Comparison of ENCODE assay signal across 9 mouse cellular contexts in genomic region chr12:86212693-86213470, GRCm38 (mm10). TPM values are rescaled to one million over a fixed set of nuclear protein-coding genes. Genes with fewer than 3 reads are reported as not detected.
DNase-seq lines count a peak whose midpoint lies in the region; ATAC-seq and TF ChIP-seq lines count a peak whose summit lies in the region.
"Had no signal": no experiment of that assay in that cellular context is flagged by ENCODE, and none has a peak within 500 bp of the region (broad histone marks: within the 10 kb centered on the region; RNA-seq: fewer than 3 reads in every experiment).

No protein-coding gene starts in this region.

- H3K27ac ChIP-seq in hindbrain, embryonic 14.5 days, result no peak overlapping the region
- H3K27ac ChIP-seq in hindbrain, embryonic 13.5 days, result no peak overlapping the region
- no peak overlapping the region for H3K27ac ChIP-seq in ES-E14 (ENCODE audit: insufficient read depth, low read depth, low read length, poor library complexity, severe bottlenecking)
- no peak overlapping the region for H3K27ac ChIP-seq in midbrain, embryonic 15.5 days
- H3K27ac ChIP-seq: limb, embryonic 12.5 days had no signal

- in situ Hi-C loops in ES-E14 (cut with MboI; ENCODE audit: low sequenced_read_pairs in 2 of 2, unreplicated experiment in 2 of 2), result no loop called here

- DNase-seq in hindbrain, embryonic 14.5 days (ENCODE audit: low spot score), result peak; percentile 68
- peak; percentile 56 for DNase-seq in ES-E14 (ENCODE audit: low read depth, low spot score)
- DNase-seq in c-Kit-positive CD71-positive TER-119-negative erythroid progenitor cells, embryonic 14.5 days (ENCODE audit: low read depth), result peak; percentile 54
- peak; percentile 65 for DNase-seq in kidney, postnatal 14 days
- DNase-seq in frontal cortex, postnatal 25 days (ENCODE audit: low spot score in 2 of 2), result no peak
- DNase-seq in cerebellum, adult 8-10 months, result no peak

- H3K4me3 ChIP-seq in hindbrain, embryonic 14.5 days (replicated peaks; ENCODE audit: low read length), result no peak overlapping the region
- no peak overlapping the region for H3K4me3 ChIP-seq in hindbrain, embryonic 13.5 days
- no peak overlapping the region for H3K4me3 ChIP-seq in ES-E14 (ENCODE audit: insufficient read depth in 1 of 2, low read depth in 1 of 2, low read length in 2 of 2, poor library complexity in 1 of 2, severe bottlenecking in 1 of 2)
- H3K4me3 ChIP-seq in midbrain, embryonic 15.5 days, result no peak overlapping the region
- H3K4me3 ChIP-seq: limb, embryonic 12.5 days had no signal

- H3K9me3 ChIP-seq in hindbrain, embryonic 14.5 days (ENCODE audit: control insufficient read depth, low read length), result no peaks in the 10 kb centered on the region
- H3K9me3 ChIP-seq in hindbrain, embryonic 13.5 days, result no peaks in the 10 kb centered on the region
- H3K9me3 ChIP-seq in ES-E14 (ENCODE audit: control insufficient read depth, insufficient read depth, low read depth, low read length), result no peaks in the 10 kb centered on the region
- no peaks in the 10 kb centered on the region for H3K9me3 ChIP-seq in midbrain, embryonic 15.5 days
- H3K9me3 ChIP-seq: limb, embryonic 12.5 days had no signal

- peaks cover 28% of the 10 kb centered on the region for H3K4me1 ChIP-seq in hindbrain, embryonic 14.5 days (replicated peaks; ENCODE audit: control insufficient read depth, insufficient read depth, low read length)
- peaks cover 53% of the 10 kb centered on the region for H3K4me1 ChIP-seq in hindbrain, embryonic 13.5 days (replicated peaks)
- H3K4me1 ChIP-seq in ES-E14 (ENCODE audit: control insufficient read depth in 2 of 2, insufficient read depth in 2 of 2, low read length in 2 of 2, poor library complexity in 1 of 2), result peaks cover 2 to 11% of the 10 kb centered on the region in 2 experiments; a peak in 2 of 4 replicates
- peaks cover 47% of the 10 kb centered on the region for H3K4me1 ChIP-seq in midbrain, embryonic 15.5 days

- H3K36me3 ChIP-seq in hindbrain, embryonic 14.5 days (replicated peaks; ENCODE audit: control insufficient read depth, insufficient read depth), result no peaks in the 10 kb centered on the region
- H3K36me3 ChIP-seq in hindbrain, embryonic 13.5 days, result no peaks in the 10 kb centered on the region
- H3K36me3 ChIP-seq in ES-E14 (ENCODE audit: control insufficient read depth, insufficient read depth, low read length, poor library complexity, severe bottlenecking), result no peaks in the 10 kb centered on the region
- H3K36me3 ChIP-seq in midbrain, embryonic 15.5 days (replicated peaks), result no peaks in the 10 kb centered on the region
- H3K36me3 ChIP-seq: limb, embryonic 12.5 days had no signal

- H3K4me2 ChIP-seq in hindbrain, embryonic 14.5 days (replicated peaks), result no peak overlapping the region
- no peak overlapping the region for H3K4me2 ChIP-seq in hindbrain, embryonic 13.5 days
- no peak overlapping the region for H3K4me2 ChIP-seq in midbrain, embryonic 15.5 days
- H3K4me2 ChIP-seq: limb, embryonic 12.5 days had no signal

- peaks cover 57% of the 10 kb centered on the region for H3K27me3 ChIP-seq in hindbrain, embryonic 14.5 days (ENCODE audit: control insufficient read depth, insufficient read depth, low read length)
- peaks cover 73% of the 10 kb centered on the region for H3K27me3 ChIP-seq in hindbrain, embryonic 13.5 days
- peaks cover 24% of the 10 kb centered on the region for H3K27me3 ChIP-seq in midbrain, embryonic 15.5 days (replicated peaks)

- ATAC-seq in hindbrain, embryonic 14.5 days (ENCODE audit: low FRiP score), result no peak
- ATAC-seq in hindbrain, embryonic 13.5 days (ENCODE audit: low FRiP score), result no peak
- peak; percentile 29; the same call in 1 of the 2 replicates for ATAC-seq in midbrain, embryonic 15.5 days (replicated peaks)

- 30% methylated on average over 15 of the region's 15 CpGs for WGBS in hindbrain, embryonic 14.5 days
- WGBS in hindbrain, embryonic 13.5 days, result 36% methylated on average over 15 of the region's 15 CpGs
- WGBS in midbrain, embryonic 15.5 days, result 20% methylated on average over 15 of the region's 15 CpGs

- H3K9ac ChIP-seq in hindbrain, embryonic 14.5 days, result no peak overlapping the region
- no peak overlapping the region for H3K9ac ChIP-seq in hindbrain, embryonic 13.5 days
- H3K9ac ChIP-seq in ES-E14 (ENCODE audit: insufficient read depth, low read depth, low read length, poor library complexity, severe bottlenecking), result no peak overlapping the region
- no peak overlapping the region for H3K9ac ChIP-seq in midbrain, embryonic 15.5 days
- H3K9ac ChIP-seq: limb, embryonic 12.5 days had no signal

TF ChIP-seq in ES-E14, 5 proteins besides CTCF, POLR2A, EP300 and RAD21:
- TF ChIP-seq HCFC1 (IDR thresholded peaks at IDR 0.05; ENCODE audit: borderline replicate concordance, insufficient read depth, low read length) (no peak), MAFK (IDR thresholded peaks at IDR 0.05; ENCODE audit: insufficient read depth, low read depth, low read length) (no peak), ZC3H11A (IDR thresholded peaks at IDR 0.05; ENCODE audit: borderline replicate concordance, low read depth, low read length) (no peak), CHD2 (IDR thresholded peaks at IDR 0.05; ENCODE audit: low read depth, low read length) (no peak), ZNF384 (IDR thresholded peaks at IDR 0.05; ENCODE audit: low read depth, low read length) (no peak)

RNA-seq across cellular contexts. Expression of gene Gpatch2l, which starts 28.8 kb away (rescaled TPM):
- polyA plus RNA-seq in hindbrain, embryonic 14.5 days (2014; fragmentation: Nextera tagmentation; extraction: Ambion mirVana), result 26.7 and 29.6 TPM in 2 replicates
- polyA plus RNA-seq in hindbrain, embryonic 13.5 days (2015; fragmentation: Nextera tagmentation; extraction: Ambion mirVana), result 26.2 and 27.6 TPM in 2 replicates
- total RNA-seq in ES-E14 (2012; rRNA removed), result 13.1 and 13.4 TPM in 2 replicates
- 31.2 and 32.4 TPM in 2 replicates for polyA plus RNA-seq in midbrain, embryonic 15.5 days (2015; fragmentation: Nextera tagmentation; extraction: Ambion mirVana)

Comparison
In these comparisons a context has a peak if more than half of its experiments do, and no peak if none do; other contexts are left out.
1. DNase-seq: peak in hindbrain, embryonic 14.5 days (single experiment), ES-E14 (single experiment), c-Kit-positive CD71-positive TER-119-negative erythroid progenitor cells, embryonic 14.5 days (single experiment) and kidney, postnatal 14 days (single experiment); none in frontal cortex, postnatal 25 days (0 of 2) and cerebellum, adult 8-10 months (single experiment).